Mouse (Mus musculus) skeletal muscle tissue, adult 2 months (tissue): ENCODE data around the gene Pramef20.
A peak's percentile ranks its signal among the peaks of the same experiment; 100 is the strongest.
"Not testable (repeated sequence)": the region's sequence is repeated elsewhere in the genome, so short reads cannot be mapped to it uniquely, and the experiment has no call there.

Source experiments
- DNase-seq: peaks from one replicate; pipeline ENCODE4 v3.0.0-alpha.2; 2012; ENCODE audit warnings: low read depth, low spot score

Gene Pramef20

DNA sequence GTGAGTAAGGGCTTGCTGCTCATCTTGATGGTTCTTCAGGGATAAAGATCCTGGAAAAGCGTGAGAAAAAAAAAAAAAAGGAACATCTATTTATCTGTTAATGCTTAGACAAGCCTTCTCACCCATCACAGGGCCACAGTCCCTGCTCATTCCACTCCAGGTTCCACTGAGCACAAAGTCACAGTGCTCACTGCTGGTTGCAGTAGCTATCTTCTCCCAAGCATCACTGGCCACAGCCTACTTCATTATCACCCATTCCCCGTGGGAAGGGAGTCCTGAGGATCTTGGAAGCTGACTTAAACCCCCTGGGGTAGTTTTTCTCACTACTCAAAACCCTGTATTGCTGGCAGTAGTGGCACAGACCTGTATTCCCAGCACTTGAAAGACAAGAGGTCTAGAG is at the start of gene Pramef20:
Pramef20 (minus strand) TSS at position 23 of the 400 bp plus-strand sequence.
- DNase-seq: no peak

DNA sequence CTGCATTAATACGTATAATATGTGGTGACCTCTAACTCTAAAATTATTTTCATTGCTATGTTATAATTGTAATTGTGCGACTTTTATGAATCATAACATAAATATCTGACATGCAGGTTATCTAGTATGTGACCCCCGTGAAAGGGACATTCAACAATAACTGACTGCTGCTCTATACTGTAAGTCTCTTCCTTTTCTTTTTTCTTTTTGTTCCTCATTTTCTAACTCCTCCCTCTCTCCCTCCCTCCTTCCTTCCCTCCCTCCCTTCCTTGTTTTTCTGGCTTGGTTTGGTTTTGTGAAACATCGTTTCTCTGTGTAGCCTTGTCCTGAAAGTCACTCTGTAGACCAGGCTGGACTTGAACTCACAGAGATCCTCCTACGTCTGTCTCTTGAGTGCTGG is 46.9 kb upstream of the Pramef20 start:
- no peak for DNase-seq

DNA sequence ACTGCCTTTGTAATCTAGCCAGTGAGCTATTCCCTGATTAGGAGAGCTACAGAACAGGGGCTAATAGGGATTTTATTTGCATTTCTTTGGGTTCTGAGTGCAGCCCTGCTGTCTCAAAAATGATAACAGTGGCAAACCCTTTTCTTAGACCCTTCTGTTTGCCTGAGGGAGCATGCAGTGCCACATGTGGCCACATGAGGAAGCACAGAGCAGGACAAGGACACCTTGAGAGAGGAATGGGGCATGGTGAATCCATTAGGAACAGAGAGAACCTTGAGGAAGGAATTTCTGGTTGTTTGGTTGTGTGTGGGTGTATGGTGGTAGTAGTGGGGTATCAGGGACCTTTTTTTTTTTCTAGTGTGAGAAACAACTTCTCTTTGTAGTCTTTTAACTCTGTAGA is 42.9 kb upstream of the Pramef20 start:
- no peak for DNase-seq

DNA sequence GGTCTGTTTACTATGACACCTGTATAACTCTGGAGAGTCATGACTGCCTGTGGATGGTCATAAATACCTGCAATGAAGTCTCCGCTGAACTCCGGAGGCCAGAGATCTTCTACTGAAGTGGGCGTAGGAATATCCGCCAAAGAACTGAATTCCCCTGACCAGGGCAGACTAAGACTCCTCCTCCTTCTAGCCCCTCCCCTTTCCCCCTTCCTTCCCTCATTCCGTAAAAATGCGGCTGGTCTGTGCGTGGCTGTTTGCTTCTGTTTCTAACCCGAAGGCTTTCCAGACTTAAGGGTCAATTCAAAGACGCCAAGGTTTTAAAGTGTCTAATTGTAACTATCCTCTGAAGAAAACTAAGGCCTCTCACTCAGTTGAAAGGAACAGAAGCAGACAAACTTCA is 30.6 kb upstream of the Pramef20 start, which contains the start of gene Pramef12:
Pramef12 (minus strand) TSS at position 175 of the 400 bp plus-strand sequence.
- no peak for DNase-seq

DNA sequence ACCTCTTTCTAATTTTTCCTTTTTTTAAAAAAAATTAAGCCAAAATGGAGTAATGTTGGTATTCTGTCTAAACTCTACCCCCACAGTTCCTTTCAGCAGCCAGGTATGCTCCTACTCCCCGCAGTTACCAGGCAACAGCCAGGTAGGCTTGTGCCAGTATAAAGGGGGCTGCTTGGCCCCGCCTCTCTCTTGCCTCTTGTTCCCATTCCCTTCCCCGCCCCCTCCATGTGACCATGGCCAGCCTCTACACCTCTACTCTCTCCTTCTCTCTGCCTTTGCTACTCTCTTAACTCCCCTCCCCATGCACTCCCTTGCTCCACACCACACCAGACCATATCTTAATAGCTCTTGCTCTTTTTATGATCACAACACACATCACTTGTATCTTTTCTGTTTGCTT is 28.5 kb upstream of the Pramef20 start:
- no peak for DNase-seq

DNA sequence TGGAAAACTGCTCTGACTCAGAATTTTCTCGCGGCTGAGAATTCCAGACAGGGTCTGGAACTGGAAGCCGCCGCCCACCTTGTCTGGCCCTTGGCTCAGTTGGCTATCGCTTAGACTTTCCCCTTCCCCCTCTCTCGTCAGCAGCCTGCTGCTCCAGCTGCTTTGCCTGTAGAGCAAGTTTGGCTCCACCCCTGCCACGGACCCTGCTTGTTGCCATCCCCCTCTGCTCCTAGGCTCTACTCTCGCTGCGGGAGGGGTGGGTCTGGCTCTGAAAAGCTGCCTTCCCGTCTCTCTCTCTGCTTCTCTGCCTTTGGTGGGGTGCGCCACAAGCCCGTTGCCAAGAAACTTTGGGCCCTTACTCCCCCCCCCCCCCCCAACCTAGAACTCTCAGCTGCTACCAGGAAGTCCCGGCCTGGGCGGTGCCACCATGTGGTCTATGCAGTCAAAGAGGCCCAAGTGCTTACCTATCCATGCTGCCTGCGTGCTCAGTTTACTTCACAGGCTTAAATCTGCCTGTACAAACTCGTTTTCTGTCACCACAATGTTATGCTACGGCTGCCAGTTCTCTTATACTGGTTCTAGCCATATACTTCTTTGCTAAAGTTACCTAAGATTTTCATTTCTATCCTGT is 26.8 kb upstream of the Pramef20 start:
- peak; percentile 3 for DNase-seq

DNA sequence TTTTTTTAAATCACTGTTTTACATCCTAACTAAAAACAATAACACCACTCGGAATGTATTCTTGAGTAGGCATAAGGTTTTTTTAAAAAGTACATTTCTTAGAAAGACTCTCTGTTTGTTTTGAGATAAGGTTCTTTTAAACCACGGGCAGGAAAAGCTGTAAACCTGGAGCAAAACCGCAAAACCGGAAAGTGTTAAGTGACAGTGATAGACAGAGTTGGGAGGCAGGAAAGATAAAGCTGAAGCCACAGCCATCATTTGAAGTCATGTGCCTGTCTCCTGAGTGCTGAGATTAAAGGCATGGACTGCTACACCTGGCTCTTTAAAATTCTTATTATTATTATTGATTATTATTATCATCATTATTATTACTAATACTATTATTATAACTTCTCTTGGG is 25.0 kb upstream of the Pramef20 start:
- no peak for DNase-seq

DNA sequence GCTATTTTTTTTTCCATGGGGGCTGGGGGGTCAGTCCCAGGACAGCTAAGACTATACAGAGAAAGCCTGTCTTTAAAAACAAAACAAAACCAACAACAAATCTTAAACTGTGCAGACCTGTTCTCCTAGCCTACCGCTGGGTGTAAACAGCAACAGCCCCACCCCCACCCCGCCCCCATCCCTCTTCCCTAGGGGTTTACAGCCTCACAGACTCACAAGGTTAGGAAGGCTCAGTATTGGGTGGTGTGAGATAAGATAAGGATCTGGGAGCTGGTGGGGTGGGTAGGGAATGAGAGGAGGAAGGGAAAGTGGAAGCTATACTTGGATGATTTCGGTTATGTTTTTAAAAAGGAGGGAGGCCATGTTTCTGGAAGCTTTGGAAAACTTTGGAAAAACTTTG is 18.6 kb upstream of the Pramef20 start:
- no peak for DNase-seq

DNA sequence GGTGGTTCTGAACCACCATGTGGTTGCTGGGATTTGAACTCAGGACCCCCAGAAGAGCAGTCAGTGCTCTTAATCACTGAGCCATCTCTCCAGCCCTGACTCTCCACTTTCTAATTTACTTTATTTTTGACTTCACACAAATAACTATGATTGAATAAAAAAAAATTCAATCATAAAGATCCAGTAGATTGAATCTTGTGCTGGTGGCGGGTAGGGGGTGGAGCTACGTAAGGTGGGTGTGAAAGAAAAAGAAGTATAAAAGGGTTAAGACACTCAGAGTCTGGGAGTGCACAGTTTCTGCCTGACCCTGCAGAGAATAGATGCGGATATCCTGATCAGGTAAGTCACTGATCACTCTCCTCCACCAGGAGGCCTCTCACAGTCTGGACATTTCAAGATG is 20.1 kb downstream of the Pramef20 start, which contains the start of gene Gm13119:
Gm13119 (plus strand) TSS at position 301 of the 400 bp plus-strand sequence.
- DNase-seq: not testable (repeated sequence)

DNA sequence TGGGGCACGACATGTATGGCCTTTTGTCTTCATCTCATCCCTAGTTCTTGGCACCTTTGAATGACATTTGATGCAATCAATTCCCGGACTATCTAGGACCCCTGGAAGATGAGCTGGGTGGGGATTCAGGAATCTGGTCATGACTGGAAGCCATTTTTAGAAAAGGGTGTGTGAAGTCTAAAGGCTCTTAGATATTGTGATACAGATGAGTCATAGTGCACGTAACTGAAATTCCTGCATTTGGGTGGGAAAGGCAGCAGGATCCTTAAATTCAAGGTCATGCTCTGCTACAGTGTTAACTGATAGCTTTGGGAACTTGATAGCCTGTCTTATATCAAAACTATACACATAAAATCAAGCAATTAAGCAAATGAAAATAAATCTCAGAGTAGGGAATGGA is 41.9 kb downstream of the Pramef20 start:
- not testable (repeated sequence) for DNase-seq

DNA sequence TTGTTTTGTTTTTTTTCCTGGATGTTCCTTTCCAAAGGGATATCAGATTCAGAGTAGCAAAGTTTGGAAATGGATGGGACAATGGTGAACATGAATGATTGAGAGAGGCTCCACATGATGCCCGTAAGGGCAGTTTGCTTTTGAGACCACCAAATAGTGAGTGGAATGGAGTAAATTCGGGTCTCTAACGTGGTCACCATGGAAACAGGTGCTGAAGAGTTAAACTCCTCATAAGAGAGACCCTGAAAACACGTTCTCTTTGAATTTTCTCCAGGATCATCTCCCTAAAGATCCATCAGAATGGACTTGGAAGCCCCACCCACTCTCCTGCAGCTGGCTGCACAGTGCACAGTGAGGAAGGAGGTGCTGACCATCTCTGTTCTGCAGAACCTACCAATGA is 47.8 kb downstream of the Pramef20 start, which contains the start of gene Gm13128:
Gm13128 (plus strand) TSS at position 301 of the 400 bp plus-strand sequence.
- not testable (repeated sequence) for DNase-seq
